Mouse (Mus musculus): ENCODE results near the gene Herc2. TPM values are rescaled to one million over a fixed set of nuclear protein-coding genes. Genes with fewer than 3 reads are reported as not detected.

The Herc2 gene
- polyA plus RNA-seq, 1 experiment from 2014 or later = 15.6 TPM

DNA sequence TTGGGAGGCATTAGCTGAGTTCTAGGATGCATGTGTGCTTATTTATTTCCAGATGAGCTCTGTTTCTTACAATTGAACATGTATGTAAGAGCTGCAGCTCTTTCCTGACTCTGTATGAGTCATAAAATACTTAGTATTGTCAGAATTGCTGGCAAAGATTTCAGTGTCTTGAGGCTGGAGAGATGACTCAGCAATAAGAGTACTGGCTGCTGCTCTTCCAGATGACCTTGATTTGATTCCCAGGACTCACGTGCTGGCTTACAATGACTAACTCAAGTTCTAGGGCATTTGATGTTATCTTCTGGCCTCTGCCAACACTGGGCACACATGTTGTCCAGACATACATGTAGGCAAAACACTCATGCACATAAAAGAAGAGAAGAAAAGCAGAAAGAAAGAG, 64.2 kb downstream of the Herc2 start:
- 100% methylated on average over 1 of the region's 1 CpGs for WGBS (ENCODE audit: missing documents)
- Histone ChIP-seq H3K27ac (no peak overlapping the region), H3K36me3 (ENCODE audit: inconsistent target) (peaks cover 47% of the 10 kb centered on the region), H3K79me2 (ENCODE audit: inconsistent target) (no peaks in the 10 kb centered on the region), H3K4me3 (ENCODE audit: inconsistent target) (no peak overlapping the region)

DNA sequence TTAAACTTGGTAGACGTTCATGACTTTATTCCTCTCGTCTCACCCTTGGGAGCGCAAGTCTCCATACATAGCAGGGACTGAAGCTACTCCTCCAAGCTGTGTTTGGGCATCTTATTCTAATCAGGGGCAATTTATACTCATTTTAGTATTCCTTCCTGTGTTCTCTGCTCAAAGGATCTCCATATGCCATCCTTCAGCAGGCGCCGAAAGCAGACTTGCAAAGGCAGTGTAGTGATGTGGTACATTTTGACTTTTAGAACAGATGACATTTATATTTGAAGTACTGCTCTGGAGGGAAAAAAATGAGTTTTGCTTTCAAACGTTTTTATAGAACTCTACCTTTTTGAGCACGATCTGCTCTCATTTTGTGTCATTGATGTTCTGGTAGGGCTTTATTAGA, 71.0 kb downstream of the Herc2 start:
- Histone ChIP-seq H3K36me3 (ENCODE audit: inconsistent target) (peaks cover 45% of the 10 kb centered on the region), H3K4me3 (ENCODE audit: inconsistent target) (no peak overlapping the region)

DNA sequence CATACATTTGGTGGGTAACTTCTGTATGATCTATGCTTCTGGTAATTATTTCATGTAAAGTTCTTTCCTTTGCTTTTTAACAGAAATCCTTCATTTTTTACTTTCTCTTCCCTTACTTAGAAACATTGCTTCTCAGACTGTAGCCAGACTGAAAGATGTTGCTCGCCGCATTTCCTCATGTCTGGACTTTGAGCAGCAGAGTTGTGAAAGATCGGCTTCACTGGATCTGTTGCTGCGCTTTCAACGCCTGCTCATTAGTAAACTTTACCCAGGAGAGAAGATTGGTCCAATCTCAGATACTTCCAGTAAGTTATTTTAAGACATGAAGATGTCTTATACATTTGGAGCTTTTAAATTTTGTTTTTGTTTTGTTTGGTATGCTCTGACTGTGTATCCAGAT, 71.4 kb downstream of the Herc2 start:
- H3K4me3 ChIP-seq (ENCODE audit: inconsistent target) = no peak overlapping the region
- H3K36me3 ChIP-seq (ENCODE audit: inconsistent target) = peaks cover 42% of the 10 kb centered on the region
- WGBS (ENCODE audit: missing documents) = 98% methylated on average over 5 of the region's 5 CpGs
- no peak overlapping the region for H3K27ac ChIP-seq
- no peaks in the 10 kb centered on the region for H3K79me2 ChIP-seq (ENCODE audit: inconsistent target)

More for the DNA sequence above, 71.0 kb downstream of the Herc2 start:
- no peak overlapping the region for H3K27ac ChIP-seq
- no peaks in the 10 kb centered on the region for H3K79me2 ChIP-seq (ENCODE audit: inconsistent target)
- 88% methylated on average over 7 of the region's 7 CpGs for WGBS (ENCODE audit: missing documents)

DNA sequence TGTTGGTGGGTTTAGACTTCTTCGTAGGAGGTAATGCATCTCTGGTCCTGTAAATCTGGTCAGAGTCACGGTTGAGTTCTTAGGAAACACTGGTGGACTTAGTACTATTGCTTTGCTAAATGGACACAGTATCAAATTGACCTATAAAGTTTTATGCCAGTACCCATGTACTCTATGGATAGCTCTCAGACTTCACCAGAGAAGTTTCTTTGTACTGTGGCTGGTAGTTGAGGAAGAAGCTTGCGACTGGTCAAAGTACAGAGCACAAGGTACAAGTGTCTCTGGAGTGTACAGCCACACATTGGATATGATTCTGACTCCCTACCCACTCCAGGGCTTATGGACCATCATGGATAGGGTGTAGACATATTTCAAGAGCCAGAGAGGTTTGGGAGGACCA, 78.1 kb downstream of the Herc2 start:
- Histone ChIP-seq H3K36me3 (ENCODE audit: inconsistent target) (peaks cover 16% of the 10 kb centered on the region; the same call in 1 of the 2 replicates), H3K4me3 (ENCODE audit: inconsistent target) (no peak overlapping the region), H3K79me2 (ENCODE audit: inconsistent target) (no peaks in the 10 kb centered on the region), H3K27ac (no peak overlapping the region)
- WGBS (ENCODE audit: missing documents) = 98% methylated on average over 3 of the region's 3 CpGs

DNA sequence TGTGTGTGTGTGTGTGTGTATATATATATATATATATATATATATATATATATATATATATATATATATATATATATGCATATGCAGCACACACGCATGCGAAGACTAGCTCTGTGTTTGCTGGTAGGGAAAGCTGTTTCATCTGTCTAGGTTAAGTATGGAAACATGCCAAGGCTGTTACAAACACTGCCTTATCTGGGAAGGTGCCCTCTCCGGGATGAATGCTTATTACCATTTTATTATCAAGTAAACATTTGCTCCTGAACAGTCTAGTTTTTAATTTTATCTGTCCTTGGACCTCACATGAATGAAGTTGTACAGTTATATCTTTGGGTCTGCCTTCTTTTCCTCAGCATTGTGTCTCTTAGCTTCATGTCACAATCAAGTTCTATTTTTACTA, 79.6 kb downstream of the Herc2 start:
- Histone ChIP-seq H3K27ac (no peak overlapping the region), H3K79me2 (ENCODE audit: inconsistent target) (no peaks in the 10 kb centered on the region), H3K4me3 (ENCODE audit: inconsistent target) (no peak overlapping the region), H3K36me3 (ENCODE audit: inconsistent target) (peaks cover 18% of the 10 kb centered on the region)
- WGBS (ENCODE audit: missing documents) = 87% methylated on average over 3 of the region's 3 CpGs

DNA sequence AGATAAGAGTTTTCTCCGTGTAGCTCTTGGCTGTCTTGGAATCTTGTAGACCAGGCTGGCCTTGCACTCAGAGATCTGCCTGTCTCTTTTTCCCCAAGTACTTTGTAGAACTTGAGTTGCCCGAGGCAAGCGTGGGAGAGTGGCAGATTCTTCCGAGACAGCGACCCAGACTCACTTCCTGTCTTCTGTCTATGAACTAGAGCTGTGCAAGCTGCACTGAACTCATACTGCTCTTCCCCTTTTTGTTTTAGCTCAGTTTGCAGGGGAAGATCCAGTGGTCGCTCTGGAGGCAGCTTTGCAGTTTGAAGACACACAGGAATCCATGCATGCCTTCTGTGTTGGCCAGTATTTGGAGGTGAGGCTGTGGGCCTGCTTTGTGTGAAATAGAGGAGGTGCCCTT, 81.6 kb downstream of the Herc2 start:
- WGBS (ENCODE audit: missing documents) = 22% methylated on average over 6 of the region's 6 CpGs

DNA sequence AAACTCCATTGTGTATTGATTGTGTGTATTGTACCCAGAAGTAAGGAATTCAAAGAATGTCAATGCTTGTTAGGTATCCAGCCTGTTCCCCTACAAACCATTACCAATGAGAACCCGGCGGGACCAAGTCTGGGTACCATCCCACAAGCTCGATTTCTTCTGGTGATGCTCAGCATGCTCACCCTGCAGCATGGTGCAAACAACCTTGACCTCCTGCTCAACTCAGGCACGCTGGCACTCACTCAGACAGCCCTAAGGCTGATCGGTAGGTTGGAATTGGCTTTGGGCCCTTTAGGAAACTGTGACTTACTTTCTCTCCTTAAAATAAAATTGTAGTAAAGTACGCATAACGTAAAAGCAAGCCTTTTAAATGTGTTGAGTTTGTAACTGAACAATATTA, 88.7 kb downstream of the Herc2 start:
- no peak overlapping the region for H3K4me3 ChIP-seq (ENCODE audit: inconsistent target)
- H3K36me3 ChIP-seq (ENCODE audit: inconsistent target) = peaks cover 65% of the 10 kb centered on the region
- WGBS (ENCODE audit: missing documents) = 89% methylated on average over 7 of the region's 7 CpGs
- no peak overlapping the region for H3K27ac ChIP-seq
- H3K79me2 ChIP-seq (ENCODE audit: inconsistent target) = no peaks in the 10 kb centered on the region

More for the DNA sequence above, 81.6 kb downstream of the Herc2 start:
- no peak overlapping the region for H3K27ac ChIP-seq
- no peaks in the 10 kb centered on the region for H3K79me2 ChIP-seq (ENCODE audit: inconsistent target)
- H3K36me3 ChIP-seq (ENCODE audit: inconsistent target) = peaks cover 32% of the 10 kb centered on the region
- no peak overlapping the region for H3K4me3 ChIP-seq (ENCODE audit: inconsistent target)

DNA sequence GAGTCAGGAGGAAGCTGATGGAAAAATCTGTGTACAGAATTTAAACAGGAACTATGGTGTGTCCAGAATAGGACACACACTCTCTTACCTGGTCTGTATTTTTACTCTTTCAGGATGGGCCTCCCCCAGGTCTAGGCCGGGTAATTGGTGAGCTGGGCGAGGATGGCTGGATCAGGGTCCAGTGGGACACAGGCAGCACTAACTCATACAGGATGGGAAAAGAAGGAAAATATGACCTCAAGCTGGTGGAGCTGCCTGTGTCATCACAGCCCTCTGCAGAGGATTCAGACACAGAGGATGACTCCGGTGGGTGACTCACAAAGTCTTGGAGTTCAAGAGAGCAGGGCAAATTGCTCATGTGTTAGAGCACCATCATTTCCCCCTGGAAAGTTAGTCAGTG, 96.4 kb downstream of the Herc2 start:
- WGBS (ENCODE audit: missing documents) = 100% methylated on average over 3 of the region's 3 CpGs
- no peak overlapping the region for H3K4me3 ChIP-seq (ENCODE audit: inconsistent target)
- peaks cover 52% of the 10 kb centered on the region for H3K36me3 ChIP-seq (ENCODE audit: inconsistent target)
- no peaks in the 10 kb centered on the region for H3K79me2 ChIP-seq (ENCODE audit: inconsistent target)
- no peak overlapping the region for H3K27ac ChIP-seq

DNA sequence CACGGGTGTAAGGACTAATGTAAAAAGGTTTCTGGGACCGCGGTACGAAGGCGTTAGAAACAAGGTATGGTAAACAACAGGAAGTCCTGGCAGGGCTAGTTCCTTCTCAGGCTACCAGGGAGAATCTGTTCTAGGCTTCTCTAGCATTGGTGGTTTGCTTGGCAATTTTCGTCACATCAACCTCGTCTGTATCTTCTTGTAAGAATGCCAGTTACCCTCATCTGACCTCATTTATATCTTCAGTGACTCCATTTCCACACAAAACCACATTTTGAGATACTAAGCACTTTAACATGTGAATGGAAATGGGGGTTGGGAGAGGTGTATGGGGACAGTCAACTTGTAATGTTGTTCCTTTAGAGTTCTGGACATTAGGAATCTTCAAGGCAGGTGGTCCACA, 98.9 kb downstream of the Herc2 start:
- Histone ChIP-seq H3K27ac (no peak overlapping the region), H3K4me3 (ENCODE audit: inconsistent target) (no peak overlapping the region), H3K79me2 (ENCODE audit: inconsistent target) (no peaks in the 10 kb centered on the region), H3K36me3 (ENCODE audit: inconsistent target) (peaks cover 68% of the 10 kb centered on the region)
- 73% methylated on average over 7 of the region's 7 CpGs for WGBS (ENCODE audit: missing documents)

DNA sequence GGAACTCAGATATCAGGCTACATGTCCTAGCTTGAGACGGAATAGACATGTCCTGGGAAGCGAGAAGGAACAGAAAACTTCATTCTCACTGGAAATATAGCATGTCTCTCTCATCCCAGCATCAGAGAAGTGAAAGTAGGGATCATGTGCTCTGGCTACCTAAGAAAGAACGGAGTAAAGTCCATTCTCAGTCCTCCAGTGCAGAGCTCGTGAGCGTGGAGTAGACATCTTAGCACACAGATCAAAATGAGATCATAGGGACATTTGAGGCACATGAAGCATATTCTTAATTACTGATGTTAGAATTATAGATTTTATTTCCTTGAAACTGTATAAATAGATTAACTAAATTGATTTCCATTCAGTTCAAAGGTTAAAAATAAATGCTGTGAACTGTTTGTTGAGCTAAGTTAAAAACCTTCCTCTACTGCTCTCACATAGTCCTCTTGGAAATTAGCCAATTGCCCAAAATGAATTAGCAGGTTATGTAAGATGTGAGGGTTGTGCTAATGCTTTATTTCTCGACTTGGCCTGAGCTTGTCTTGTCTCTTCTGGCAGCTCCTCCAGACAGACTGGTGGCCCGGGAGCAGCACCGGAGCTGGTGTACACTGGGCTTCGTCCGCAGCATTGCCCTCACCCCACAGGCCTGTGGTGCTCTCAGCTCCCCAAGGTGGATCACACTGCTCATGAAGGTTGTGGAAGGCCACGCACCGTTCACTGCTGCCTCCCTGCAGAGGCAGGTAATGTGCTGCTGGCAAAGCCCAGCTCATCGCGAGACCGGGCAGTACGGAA, 102.1 kb downstream of the Herc2 start:
- Histone ChIP-seq H3K4me3 (ENCODE audit: inconsistent target) (no peak overlapping the region), H3K27ac (no peak overlapping the region), H3K36me3 (ENCODE audit: inconsistent target) (peaks cover 71% of the 10 kb centered on the region), H3K79me2 (ENCODE audit: inconsistent target) (no peaks in the 10 kb centered on the region)
- 92% methylated on average over 16 of the region's 16 CpGs for WGBS (ENCODE audit: missing documents)

DNA sequence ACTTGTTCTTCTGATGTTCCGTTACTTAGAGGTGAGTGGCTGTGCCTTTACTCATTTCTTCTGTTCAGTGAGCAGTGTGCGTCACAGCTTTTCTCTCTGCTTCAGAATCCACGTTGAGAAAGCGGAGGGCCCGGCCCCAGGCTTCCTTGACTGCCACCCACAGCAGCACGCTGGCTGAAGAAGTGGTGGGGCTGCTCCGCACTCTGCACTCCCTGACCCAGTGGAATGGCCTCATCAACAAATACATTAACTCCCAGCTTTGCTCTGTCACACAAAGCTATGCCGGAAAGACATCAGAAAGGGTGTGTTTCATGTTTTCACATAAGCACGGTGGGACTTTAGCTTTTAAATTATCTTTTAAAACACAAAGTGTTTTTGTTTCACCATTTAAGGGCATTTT, 103.2 kb downstream of the Herc2 start:
- Histone ChIP-seq H3K36me3 (ENCODE audit: inconsistent target) (peaks cover 71% of the 10 kb centered on the region), H3K4me3 (ENCODE audit: inconsistent target) (no peak overlapping the region), H3K79me2 (ENCODE audit: inconsistent target) (no peaks in the 10 kb centered on the region), H3K27ac (no peak overlapping the region)
- WGBS (ENCODE audit: missing documents) = 95% methylated on average over 8 of the region's 9 CpGs

DNA sequence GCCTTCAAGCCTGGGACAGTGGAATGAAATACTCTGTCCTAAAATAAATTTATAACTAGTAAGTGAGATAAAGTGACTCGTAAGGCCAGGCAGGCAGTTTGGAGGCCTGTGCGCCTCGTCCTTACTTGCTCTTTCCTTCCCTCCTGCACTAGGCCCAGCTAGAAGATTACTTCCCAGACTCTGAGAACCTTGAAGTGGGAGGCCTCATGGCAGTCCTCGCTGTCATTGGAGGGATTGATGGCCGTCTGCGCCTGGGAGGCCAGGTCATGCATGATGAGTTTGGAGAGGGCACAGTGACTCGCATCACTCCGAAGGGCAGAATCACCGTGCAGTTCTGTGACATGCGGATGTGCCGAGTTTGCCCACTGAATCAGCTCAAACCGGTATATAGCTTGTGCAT, 103.6 kb downstream of the Herc2 start:
- H3K27ac ChIP-seq = no peak overlapping the region
- 95% methylated on average over 12 of the region's 12 CpGs for WGBS (ENCODE audit: missing documents)
- H3K4me3 ChIP-seq (ENCODE audit: inconsistent target) = no peak overlapping the region
- no peaks in the 10 kb centered on the region for H3K79me2 ChIP-seq (ENCODE audit: inconsistent target)
- peaks cover 72% of the 10 kb centered on the region for H3K36me3 ChIP-seq (ENCODE audit: inconsistent target)

DNA sequence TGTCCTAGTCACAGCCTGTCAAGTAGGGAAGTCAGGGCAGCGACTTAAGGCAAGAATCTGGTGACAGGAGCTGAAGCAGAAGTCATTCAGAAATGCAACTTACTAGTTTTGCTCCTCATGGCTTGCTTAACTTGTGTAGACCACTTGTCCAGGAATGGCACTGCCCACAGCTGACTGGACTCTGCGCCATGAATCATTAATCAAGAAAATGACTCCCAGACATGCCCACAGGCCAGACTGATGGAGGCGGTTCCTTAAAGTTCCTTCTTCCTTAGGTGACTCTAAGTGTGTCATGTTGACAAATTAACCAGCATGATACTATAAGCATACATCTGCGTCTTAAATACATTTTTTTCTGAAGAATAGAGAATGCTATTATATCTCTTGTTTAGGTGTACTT, 113.3 kb downstream of the Herc2 start:
- Histone ChIP-seq H3K36me3 (ENCODE audit: inconsistent target) (peaks cover 43% of the 10 kb centered on the region), H3K79me2 (ENCODE audit: inconsistent target) (no peaks in the 10 kb centered on the region), H3K27ac (no peak overlapping the region), H3K4me3 (ENCODE audit: inconsistent target) (no peak overlapping the region)
- 85% methylated on average over 4 of the region's 4 CpGs for WGBS (ENCODE audit: missing documents)

DNA sequence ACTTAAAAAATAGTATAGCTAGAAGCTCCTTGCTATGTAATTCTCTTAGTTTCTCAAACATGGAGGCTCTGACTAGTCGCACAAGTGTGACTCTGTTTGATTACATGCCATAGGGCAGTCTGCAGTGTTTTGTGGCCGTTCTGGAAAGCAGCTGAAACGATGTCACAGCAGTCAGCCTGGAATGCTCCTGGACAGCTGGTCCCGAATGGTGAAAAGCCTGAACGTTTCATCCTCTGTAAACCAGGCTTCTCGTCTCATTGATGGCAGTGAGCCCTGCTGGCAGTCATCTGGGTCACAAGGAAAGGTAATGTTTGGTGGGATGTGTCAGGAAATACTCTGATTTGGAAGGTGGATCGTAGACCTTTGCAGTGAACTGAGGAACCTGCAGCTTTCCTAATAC, 118.7 kb downstream of the Herc2 start:
- peaks cover 42% of the 10 kb centered on the region for H3K36me3 ChIP-seq (ENCODE audit: inconsistent target)
- H3K79me2 ChIP-seq (ENCODE audit: inconsistent target) = no peaks in the 10 kb centered on the region
- WGBS (ENCODE audit: missing documents) = 92% methylated on average over 6 of the region's 7 CpGs
- H3K4me3 ChIP-seq (ENCODE audit: inconsistent target) = no peak overlapping the region
- H3K27ac ChIP-seq = no peak overlapping the region

DNA sequence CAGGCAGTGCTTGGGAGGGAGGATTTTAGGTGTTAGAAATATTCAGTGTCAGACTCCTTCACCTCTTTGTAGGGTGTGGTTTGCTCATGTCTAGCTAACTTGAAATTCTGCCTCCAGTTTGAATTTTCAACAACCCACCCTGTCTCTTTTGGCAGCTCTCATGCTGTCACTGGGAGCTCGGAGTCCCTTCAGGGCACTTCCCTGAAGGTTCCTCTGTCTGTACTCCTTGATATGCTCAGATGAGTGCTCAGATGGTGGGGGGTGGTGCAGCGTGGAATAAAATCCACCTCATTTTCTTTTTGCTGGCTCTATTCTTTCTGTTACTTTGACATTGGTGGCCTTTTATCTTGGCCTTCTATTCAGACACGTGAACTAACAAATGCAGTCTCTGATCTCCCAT, 127.4 kb downstream of the Herc2 start:
- H3K27ac ChIP-seq = no peak overlapping the region
- peaks cover 38% of the 10 kb centered on the region for H3K36me3 ChIP-seq (ENCODE audit: inconsistent target)
- WGBS (ENCODE audit: missing documents) = 97% methylated on average over 3 of the region's 3 CpGs
- H3K4me3 ChIP-seq (ENCODE audit: inconsistent target) = no peak overlapping the region
- no peaks in the 10 kb centered on the region for H3K79me2 ChIP-seq (ENCODE audit: inconsistent target)

DNA sequence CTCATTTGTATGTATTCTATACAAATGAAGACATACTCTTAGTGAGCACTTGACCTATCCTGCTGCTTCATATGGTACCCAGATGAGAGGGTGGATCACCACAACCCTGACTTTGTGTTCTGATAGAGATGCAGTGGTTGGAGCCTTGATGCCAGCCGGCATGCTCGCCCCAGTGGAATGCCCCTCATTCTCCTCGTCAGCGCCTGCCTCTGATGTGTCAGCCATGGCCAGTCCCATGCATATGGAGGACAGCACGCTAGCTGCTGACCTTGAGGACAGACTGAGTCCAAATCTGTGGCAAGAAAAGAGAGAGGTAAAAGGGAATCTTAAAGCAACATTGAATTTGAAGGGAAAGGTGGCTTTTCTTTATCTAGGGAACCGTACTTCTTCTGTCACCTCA, 141.0 kb downstream of the Herc2 start:
- H3K4me3 ChIP-seq (ENCODE audit: inconsistent target) = no peak overlapping the region
- H3K27ac ChIP-seq = no peak overlapping the region
- WGBS (ENCODE audit: missing documents) = 95% methylated on average over 6 of the region's 6 CpGs
- H3K36me3 ChIP-seq (ENCODE audit: inconsistent target) = peaks cover 78% of the 10 kb centered on the region
- no peaks in the 10 kb centered on the region for H3K79me2 ChIP-seq (ENCODE audit: inconsistent target)

Measured in macrophage (primary cell).